Mouse (Mus musculus) heart, postnatal 25 days (tissue): ENCODE results near the gene Zfyve21. TPM values are rescaled to one million over a fixed set of nuclear protein-coding genes. Genes with fewer than 3 reads are reported as not detected.

Source experiments
- DNase-seq: peaks from one replicate; pipeline ENCODE4 v3.0.0; 2022; ENCODE audit warnings: low spot score
- intact Hi-C: fragments of 180-260 bp; cut with DNase I; formaldehyde crosslinking; loops from one replicate; pipeline ENCODE4 v1.15.1; 2025
- total RNA-seq, 2 experiments: library from RNA; stranded (reverse); gene quantifications; 2 replicates each; pipeline ENCODE4 v1.2.3; 2021

The Zfyve21 gene
- total RNA-seq, 2 experiments from 2014 or later = 61.1 to 66.7 TPM

DNA sequence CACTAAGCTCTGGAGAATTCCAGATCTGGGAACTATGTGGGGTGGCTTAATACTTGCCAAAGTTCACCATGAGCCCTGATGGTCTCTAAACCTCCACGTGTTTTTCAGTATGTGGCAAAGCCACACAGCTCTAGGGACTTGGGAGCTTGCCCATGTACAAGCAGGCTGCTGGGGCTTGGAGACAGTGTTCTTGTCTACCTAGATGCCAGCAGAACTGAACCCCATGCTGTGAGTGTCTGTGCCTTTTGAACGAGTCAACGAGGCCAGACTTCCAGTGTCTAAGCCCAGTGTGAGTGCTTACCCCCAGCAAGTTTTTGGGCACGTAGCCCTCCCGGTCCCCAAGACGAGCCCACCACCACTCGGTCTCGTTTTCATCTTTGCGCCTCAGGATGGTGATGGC is 16.0 kb downstream of the Zfyve21 start:
- intact Hi-C loops = loop anchor here (1.0 to 5.0 kb wide), 2 partner anchors 35 to 48 kb away; no protein-coding TSS in a partner anchor
- DNase-seq = no peak

DNA sequence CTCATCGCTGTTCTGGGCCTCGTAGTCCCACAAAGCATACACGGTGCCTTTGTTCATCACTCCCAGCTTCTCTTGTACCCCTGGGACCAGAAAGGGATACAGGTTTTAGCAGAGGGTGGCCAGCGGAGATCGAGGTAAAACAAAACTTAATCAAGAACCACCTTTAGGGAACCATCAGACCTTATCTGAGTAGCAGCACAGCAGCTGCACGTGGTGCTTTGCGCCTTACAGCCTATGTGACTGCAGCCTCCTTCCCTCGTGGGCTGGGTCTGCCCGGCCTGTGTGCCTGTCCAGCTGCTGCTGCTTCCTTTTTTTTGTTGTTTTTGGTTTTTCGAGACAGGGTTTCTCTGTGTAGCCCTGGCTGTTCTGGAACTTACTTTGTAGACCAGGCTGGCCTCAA is 16.4 kb downstream of the Zfyve21 start:
- intact Hi-C loops = loop anchor here (1.0 kb wide), 1 partner anchor 35 kb away; no protein-coding TSS in a partner anchor
- DNase-seq = no peak

DNA sequence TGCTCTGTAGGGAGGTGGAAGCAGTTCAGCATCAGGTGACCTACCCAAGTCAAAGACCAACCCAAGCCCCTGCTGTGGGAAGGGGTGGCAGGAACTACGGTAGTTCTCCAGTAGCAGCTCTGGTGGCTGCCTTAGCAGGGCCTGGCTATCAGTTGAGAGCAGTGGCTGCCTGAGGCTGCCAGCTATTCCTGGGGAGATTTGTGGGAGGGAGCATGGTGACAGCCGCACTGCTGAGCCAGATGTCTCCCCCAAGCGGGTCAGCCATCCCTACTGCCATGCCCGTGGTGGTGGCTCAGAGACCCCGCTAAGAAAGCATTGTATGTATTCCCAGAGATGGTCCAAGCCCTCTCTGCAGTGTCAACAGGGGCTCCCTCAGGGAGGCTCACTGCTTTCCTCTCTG is 18.7 kb downstream of the Zfyve21 start:
- intact Hi-C loops = no loop called here
- DNase-seq = no peak

DNA sequence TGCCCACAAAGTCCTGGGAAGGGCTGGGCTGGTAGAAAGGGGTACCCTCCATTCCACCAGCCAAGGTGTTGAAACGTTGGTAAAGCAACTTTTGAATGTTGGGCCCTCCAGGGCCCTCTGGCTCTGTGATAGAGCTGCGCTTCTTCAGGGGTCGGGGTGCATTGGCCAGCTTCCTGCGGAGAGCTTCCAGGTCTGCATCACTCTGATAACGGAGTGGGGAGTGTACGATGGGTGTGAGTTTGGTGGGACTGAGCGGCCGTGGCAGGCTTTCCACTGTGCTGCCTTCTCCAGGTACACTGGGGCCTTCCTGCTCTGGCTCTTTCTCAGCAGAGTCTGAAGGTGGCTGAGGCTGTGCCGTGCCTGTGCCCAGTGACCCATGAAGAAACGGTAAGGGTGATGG is 19.5 kb downstream of the Zfyve21 start:
- intact Hi-C loops = no loop called here

DNA sequence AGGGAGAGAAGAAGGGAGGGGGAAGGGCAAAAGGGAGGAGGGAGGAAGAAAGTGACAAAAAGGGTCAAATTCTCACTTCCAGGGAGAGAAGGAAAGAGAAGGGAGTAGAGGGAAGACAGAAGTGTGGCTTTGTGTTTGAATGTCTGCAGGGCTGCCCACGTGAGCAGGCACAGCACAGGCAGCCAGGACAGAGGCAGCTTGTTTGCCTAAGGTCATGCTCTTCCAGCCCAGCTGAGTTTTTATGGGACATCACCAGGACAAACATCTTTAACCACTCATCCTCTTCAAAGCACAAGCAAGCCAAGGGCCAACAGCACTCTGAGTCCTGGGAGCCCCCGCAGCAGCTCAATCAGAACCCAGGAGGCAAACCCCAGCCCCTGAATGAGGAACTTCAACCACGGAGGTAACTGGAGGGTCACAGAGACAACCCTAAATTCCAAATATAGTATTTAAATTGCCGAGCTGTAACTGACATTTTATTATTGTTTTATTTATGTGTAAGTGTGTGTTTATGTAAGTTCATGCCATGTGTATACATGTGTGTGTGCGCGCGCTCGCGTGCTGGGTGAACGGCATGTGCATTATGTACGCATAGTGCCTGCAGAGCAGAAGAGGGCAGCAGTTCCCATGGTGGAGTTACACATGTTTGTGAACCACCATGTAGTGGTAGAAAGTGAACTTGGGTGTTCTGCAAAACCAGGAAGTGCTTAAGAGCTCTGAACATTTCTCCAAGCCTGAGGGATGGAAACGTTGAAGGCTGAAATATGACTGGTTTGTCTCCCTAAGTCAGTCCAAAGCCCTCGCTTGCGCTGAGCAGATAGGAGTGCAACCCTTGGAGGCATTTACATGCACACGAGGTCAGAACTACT is 28.8 kb downstream of the Zfyve21 start:
- intact Hi-C loops = no loop called here
- no peak for DNase-seq

More for the DNA sequence above, 19.5 kb downstream of the Zfyve21 start:
- DNase-seq = no peak

GRCm38 (mm10) chr12:111843470-111843869 is 29.5 kb downstream of the Zfyve21 start:
- intact Hi-C loops = no loop called here
- no peak for DNase-seq

GRCm38 (mm10) chr12:111845953-111846352 is 32.0 kb downstream of the Zfyve21 start:
- intact Hi-C loops = no loop called here
- DNase-seq = no peak

- intact Hi-C loops = no loop called here
- DNase-seq = no peak
These were observed 32.8 kb downstream of the Zfyve21 start for GRCm38 (mm10) chr12:111846815-111847214.

DNA sequence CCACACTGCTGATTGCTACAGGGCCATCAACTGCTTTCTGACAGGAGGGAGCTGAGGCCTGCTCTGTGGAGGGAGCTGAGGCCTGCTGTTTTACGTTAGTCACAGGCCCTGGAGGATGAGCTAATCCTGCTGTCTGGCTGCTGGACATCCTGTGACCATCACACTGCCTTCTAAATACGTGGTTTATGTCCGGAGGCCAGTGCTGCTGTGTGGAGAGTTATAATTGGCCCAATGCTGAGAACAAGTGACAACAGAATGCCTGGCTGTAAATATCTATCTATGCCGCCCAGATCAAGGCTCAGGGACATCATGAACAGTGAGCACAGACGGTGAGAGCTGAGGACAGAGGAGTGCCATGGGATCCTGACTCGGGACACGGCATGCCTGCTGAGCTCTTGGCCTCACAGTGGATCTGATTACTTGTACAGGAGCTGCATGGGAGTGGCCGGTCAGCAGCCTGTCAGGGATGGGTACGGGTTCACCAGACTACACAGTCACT is 34.4 kb downstream of the Zfyve21 start:
- DNase-seq = no peak
- intact Hi-C loops = no loop called here

DNA sequence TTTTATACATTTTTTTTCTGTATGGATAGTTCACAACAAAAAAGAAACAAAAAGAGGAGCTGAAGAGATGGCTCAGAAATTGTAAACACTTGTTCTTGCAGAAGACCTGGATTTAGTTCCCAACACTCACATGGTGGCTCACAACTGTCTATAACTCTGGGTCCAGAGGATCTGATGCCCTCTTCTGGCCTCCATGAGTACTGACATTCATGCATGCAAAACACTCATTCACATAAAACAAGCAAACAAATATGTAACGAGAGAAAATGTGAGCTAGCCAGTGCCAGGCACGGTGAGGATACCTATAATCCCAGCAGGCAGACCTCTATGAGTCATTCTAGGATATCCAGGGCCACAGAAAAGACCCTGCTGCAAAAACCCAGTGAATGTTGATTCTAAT is 37.3 kb downstream of the Zfyve21 start:
- no peak for DNase-seq
- intact Hi-C loops = no loop called here

- DNase-seq = no peak
These were observed 37.8 kb downstream of the Zfyve21 start for GRCm38 (mm10) chr12:111851745-111852144.

DNA sequence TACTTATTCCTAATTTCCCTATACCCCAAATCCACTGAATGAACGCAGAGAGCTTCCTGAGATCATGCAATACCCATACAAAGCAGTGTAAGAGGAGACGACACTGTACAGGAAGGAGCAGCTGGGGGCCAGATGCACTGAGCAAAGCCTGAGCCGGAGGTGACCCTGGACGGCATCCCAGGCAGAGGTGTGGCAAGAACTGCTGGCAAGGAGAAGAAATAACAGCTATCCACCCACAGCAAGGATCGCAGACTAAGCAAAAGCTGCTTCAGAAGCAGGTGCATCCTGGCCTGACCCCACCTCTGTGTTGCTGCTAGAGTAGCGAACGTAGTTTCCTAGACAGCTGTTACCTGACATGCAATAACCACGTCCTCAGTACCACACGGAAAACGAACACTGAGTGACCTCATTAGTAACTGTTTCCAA is 39.1 kb downstream of the Zfyve21 start:
- intact Hi-C loops = no loop called here
- DNase-seq = peak; percentile 34

More at GRCm38 (mm10) chr12:111851745-111852144, 37.8 kb downstream of the Zfyve21 start:
- intact Hi-C loops = no loop called here

GRCm38 (mm10) chr12:111853546-111853945 is 39.6 kb downstream of the Zfyve21 start:
- intact Hi-C loops = no loop called here
- no peak for DNase-seq

- no peak for DNase-seq
- intact Hi-C loops = no loop called here
These were observed 41.5 kb downstream of the Zfyve21 start for GRCm38 (mm10) chr12:111855448-111855847.

- DNase-seq = no peak
- intact Hi-C loops = no loop called here
These were observed 50.3 kb downstream of the Zfyve21 start for GRCm38 (mm10) chr12:111864206-111864824.

DNA sequence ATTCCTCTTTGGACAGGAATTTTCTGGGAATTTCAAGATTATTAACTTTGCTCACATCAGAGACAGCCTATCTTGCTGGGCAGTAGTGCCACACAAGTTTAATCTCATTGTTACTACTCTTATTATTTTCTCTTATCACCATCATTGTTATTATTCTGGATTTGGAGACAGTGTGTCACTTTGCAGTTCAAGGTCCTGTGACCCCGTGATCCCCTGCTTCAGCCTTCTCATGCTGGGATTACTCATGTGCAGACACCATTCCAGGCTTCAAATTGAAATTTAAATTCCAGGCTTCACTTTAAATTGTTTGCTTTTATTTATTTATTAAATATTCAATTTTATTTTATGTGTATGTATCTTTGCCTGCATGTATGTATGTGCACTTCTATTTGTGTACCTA is 55.8 kb downstream of the Zfyve21 start:
- DNase-seq = no peak
- intact Hi-C loops = no loop called here

DNA sequence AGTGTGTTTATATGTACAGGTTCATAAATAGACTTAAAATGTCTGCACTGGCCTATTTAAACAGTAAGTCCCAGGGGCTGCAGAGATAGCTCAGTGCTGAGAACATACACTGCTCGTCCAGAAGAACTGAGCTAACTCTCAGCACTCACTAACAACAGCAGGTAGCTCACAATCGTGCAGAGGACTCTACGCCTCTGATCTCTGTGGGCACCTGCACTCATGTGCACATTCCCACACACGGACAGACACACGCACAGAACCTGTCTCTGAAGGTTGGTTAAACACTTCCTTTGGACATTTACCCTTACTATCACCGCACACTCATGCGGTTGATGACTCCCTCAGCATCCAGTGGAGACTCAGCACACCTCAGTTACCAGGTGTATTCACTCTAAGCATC is 56.8 kb downstream of the Zfyve21 start:
- intact Hi-C loops = no loop called here
- DNase-seq = no peak

DNA sequence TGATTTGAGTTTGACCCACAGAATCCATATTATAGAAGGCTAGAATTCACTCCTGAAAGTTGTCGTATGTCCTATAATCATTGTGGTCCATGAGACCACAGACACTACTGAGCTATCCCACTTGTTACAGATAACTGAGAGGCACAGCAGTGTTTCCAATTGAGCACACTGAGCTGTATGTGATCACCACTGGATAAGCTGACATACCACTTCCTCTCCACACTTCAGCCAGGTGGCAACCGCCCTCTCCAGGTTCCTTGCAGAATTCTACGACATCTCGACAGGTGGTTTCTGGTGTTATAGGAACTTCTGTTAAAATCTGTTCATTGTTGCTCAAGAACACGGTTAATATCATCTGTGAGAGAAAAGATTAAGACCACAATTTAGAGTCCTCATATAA is 58.1 kb downstream of the Zfyve21 start:
- no peak for DNase-seq
- intact Hi-C loops = no loop called here

GRCm38 (mm10) chr12:111874601-111875140 is 60.7 kb downstream of the Zfyve21 start:
- DNase-seq = no peak
- intact Hi-C loops = no loop called here

- no peak for DNase-seq
- intact Hi-C loops = no loop called here
These were observed 61.5 kb downstream of the Zfyve21 start for GRCm38 (mm10) chr12:111875499-111875898.

GRCm38 (mm10) chr12:111878213-111878612 is 64.2 kb downstream of the Zfyve21 start:
- peak; percentile 40 for DNase-seq
- intact Hi-C loops = loop anchor here (2.0 kb wide), 2 partner anchors 31 to 123 kb away; partner anchors contain the start of gene Ppp1r13b
